Mouse (Mus musculus): ENCODE data around the gene Zfhx3.

Zfhx3 gene

GRCm38 (mm10) chr8:108813375-108813774 is 870.9 kb downstream of the Zfhx3 start:
- peak; percentile 45 for DNase-seq

- no peak for DNase-seq
Observed at GRCm38 (mm10) chr8:108819271-108819671, 876.8 kb downstream of the Zfhx3 start.

GRCm38 (mm10) chr8:108819826-108820225 is 877.4 kb downstream of the Zfhx3 start:
- DNase-seq, result no peak

DNA sequence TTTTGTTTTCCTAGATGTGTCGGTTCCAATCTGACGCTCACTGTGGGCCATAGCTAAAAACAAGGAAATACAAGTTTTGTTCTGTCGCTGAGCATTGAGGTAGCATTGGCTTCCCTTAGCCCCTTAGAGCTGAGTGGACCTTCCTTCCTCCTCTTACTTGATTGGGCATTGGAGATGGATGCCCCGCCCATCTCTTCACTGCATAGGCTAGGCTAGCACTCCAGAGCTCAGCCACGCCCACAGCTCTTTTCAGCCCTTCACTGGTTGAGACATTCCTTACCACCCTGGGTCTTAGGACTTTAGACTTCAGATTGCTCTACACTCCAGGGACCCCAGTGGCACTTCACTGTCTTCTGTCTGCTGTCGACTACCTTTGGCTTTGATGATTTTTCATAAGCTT is 878.2 kb downstream of the Zfhx3 start:
- DNase-seq, result peak; percentile 85

GRCm38 (mm10) chr8:108822841-108823266 is 880.4 kb downstream of the Zfhx3 start:
- DNase-seq, result peak; percentile 45

- peak; percentile 39 for DNase-seq
Observed at GRCm38 (mm10) chr8:108824049-108824448, 881.6 kb downstream of the Zfhx3 start.

- DNase-seq, result no peak
Observed at GRCm38 (mm10) chr8:108826414-108826813, 884.0 kb downstream of the Zfhx3 start.

DNA sequence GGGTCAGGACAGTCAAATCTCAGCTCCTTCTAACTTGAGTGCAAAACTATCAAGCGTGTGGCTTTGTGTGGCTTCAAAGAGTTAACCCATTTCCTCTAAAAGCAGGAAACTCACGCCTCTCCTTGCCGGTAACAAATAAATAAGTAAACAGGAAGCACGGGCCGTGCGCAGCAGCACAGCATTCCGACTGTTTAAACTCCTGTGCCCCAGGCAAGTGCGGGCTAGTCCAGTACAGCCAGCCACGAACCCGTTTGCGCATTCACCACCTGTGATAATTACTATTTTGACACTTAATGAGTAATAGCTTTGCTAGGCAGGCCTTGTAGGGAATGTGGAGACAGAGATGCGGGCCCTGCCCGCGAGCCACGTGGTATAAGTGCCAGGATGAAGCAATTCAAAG is 885.0 kb downstream of the Zfhx3 start:
- DNase-seq, result peak; percentile 22

DNA sequence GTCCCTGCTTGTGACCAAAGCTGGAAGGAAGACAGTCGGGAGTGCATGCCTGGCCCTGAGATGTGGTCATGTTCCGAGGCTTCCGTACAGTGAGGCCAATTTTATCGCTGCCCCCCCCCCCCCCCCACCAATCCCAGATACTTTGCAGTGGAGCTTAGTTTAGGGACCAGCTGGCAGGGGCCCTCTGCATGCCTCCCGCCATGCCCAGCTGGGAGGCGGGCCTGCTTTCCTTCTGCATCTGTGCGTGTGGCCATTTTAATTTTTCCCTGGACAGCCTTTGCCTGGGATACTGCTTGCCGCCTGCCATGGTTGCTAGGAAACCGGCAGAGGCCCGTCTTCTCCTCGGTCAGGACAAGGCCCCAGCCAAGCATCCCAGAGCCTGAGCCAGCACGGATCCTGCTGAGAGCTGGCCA is 886.9 kb downstream of the Zfhx3 start:
- peak; percentile 52 for DNase-seq

GRCm38 (mm10) chr8:108835143-108835542 is 892.7 kb downstream of the Zfhx3 start:
- DNase-seq, result peak; percentile 30

DNA sequence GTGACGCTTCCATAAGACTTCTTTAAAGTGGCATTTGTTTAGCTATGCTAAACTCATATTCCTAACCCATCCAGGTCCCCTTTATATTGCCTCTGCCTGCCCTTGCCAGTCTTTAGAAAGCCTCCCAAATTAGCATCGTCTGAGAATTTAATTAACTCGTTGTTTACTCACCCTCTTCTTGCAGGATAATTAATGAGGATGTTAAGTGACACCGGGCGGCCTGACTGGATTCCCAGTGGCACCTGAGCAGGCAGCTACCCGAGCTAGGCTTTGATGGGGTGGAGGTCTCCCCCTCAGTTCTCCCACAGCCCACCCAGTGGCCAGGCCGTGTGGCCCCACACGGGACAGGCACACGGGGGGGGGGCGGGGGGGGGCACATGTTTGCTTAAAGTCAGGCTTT is 895.3 kb downstream of the Zfhx3 start:
- no peak for DNase-seq

DNA sequence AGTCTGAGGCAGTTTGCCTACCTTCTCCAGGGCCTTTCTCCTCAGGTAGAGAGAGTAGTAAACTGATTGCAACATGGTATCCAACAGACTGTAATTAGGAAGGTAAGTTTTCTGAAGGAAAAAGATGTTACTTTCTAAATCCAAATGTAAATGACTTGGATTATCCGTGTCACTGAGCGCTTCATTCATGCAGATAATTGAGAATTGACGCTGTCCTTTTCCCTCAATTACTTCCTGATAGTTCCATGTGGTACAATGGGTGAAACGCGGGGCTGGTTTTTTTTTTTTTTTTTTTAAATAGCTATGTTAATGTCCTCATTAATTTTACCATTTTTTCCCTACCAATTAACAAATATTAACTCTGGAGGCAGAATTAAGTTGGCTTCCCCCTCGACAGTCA is 896.3 kb downstream of the Zfhx3 start:
- DNase-seq, result no peak

GRCm38 (mm10) chr8:108842307-108842706 is 899.9 kb downstream of the Zfhx3 start:
- DNase-seq, result no peak

GRCm38 (mm10) chr8:108846174-108846573 is 903.7 kb downstream of the Zfhx3 start:
- no peak for DNase-seq

GRCm38 (mm10) chr8:108846827-108847226 is 904.4 kb downstream of the Zfhx3 start:
- DNase-seq, result no peak

DNA sequence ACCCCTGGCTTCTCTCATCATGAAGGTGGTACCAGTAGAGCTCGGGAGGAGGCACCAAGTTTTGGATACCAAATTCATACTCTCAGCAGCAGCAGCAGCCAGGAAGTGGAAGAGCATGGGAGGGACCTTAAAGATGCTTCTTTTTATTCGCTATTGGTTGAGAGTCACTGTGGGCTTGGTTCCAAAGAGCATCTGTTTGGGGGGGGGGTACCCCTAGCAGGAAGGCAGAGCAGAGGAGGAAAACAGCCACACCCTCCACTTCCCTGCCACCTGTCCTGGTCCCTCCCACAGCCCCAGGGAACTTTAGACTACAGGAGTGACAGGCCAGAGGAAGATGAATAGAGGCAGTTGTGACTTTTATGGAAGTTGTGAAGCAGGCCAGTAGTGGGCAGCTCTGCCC is 904.9 kb downstream of the Zfhx3 start:
- DNase-seq, result no peak

- DNase-seq, result no peak
Observed at GRCm38 (mm10) chr8:108848484-108848883, 906.0 kb downstream of the Zfhx3 start.

DNA sequence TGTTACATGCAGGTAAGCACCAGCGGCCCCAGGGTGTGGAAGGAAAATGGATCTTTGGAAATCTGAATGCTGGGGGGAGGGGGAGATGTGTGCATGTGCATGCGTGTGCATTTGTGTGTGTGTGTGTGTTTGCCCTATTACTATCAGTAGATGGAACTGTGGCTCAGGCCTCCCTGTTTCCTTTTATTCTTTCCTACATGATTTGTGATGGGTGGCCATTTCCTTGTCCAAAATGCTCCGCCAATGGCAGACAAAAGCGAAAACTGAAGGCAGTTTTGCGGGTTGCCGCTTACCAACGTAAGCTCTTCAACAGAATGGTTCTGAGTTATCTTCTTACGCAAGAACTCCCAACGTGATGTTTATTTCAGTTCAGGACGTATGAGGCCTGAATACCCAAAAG is 910.6 kb downstream of the Zfhx3 start:
- no peak for DNase-seq

DNA sequence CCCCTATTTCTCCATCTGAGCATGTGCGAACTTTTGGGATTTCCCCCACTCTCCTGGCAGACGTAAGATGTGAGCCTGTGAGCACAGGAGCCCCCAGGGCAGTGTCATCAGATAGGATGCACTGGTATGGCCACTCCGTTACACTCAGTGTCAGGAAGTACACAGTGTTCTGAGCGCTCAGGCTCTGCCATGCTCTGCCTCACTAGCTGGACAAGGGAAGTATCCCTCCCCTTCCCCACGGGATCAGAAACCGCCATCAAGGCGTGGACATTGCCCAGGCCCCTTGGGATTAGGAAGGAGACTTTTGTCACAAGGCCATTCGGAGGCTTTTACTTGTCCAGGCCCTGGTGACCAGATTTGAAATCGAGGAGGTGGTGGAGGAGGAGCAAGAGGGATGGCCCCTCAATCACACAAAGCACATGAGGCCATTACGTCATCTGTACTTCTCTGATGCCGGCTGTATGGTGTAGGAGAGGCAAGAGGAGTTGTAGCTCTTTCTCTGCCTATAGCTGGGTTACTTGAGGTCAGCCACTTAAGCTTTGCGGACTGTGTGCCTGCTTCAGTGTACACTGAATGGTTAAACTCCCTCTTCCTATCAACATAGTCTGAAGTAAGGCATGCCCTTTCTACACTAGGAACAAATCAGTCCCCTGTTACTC is 912.1 kb downstream of the Zfhx3 start:
- peak; percentile 28 for DNase-seq

- no peak for DNase-seq
Observed at GRCm38 (mm10) chr8:108859001-108859400, 916.6 kb downstream of the Zfhx3 start.

DNA sequence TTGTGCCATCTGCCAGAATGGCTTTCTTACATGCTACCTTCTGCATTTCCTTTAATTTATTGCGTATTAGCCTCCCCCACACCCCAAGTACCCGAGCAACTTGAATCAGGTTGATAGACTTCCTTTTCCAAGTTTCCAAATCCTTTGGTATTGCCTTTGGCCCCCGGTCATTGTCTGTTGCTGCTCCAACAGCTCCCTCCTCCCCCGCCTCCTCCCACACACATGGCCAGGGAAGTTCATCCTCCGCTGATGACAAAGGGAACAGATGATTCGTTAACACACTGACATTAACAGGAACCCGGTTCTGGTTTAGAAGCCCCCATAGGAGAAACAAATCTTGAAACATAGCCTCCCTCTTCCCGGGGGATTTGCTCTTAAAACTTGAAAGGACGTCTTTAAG is 917.5 kb downstream of the Zfhx3 start:
- DNase-seq, result peak; percentile 45

- DNase-seq, result no peak
Observed at GRCm38 (mm10) chr8:108863440-108863839, 921.0 kb downstream of the Zfhx3 start.

DNA sequence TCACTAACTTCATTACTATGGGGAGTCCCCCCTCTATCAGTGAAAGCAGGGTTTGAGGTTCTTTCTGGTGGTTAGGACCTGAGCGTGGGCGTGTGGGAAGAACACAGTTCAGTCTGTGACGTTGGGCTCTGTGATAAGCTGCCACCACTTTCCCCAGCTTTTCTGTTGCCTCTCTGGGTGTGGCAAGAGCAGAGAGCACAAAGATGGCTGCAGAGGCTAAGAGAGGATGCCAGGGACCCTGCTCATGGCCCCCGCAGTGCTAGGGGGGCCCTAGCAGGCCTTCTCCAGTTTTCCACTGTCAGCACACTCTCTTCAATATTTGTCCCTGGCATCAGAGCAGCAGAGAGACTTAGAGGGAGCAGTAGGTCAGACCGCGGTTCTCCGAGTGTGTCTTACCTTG is 924.0 kb downstream of the Zfhx3 start:
- DNase-seq, result no peak

DNA sequence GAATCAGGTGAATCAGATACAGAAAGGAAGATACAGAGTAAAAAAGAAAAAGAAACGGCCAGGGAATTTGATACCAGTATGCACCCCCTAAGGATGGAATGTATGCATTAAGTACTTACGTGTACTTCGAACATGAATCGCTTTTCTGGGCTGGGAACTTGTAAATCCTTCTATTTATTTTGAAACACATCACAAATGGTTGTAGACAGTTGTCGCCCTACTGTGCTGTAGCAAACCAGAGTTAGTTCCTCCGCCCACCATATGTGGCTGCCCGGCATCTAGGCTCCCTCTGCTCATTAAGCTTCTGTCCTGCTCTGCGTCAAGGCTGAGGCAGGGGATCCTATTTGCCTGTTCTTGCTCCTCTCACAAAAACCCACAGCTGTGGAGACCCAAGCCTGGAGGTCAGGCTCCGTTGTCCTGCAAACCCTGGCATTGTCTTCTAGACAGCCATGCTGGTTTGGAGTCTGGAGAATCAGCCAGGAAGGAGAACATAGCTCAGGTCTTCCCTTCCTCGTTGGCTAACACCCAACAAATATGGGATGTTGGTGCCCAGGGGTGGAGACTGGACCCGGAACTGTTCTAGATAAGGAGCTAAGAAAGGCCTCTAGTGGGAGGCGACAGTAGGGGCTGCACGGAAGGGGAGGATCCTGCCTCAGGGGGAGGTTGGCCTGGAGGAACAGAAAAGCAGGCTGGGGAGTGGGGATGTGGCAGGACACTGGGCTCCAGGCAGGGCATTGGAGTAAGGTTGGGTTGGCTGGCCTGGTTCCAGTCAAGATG is 925.2 kb downstream of the Zfhx3 start:
- peak; percentile 76 for DNase-seq
